In the genomic region with DNA sequence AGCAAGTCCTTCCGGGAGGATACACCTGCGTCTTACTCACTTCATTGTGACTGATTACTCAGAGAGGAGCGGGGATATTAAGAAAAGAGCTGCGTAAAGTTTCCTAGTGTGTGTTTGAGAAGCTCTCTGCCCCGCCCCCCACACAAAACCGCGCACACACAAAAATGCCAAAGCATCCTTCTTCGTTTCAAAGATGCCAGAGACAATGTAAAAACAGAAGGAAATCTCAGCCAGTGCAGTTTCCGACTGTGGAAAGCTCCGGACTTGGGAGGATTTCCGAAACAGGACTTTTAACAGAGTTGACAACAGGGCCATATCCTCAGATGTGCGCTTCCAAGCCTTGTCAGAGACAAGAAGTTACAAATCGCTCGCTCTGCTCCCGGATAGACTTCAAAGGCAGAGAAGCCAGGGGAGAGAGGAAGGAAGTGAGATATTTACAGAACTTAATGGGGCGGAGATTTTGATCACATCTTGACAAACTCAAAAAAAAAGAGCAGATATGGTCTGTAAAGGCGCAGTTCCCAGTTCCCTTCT, we compare ENCODE assay signal across 8 mouse cellular contexts. TPM values are rescaled to one million over a fixed set of nuclear protein-coding genes. Genes with fewer than 3 reads are reported as not detected.
DNase-seq lines count a peak whose midpoint lies in the region; ATAC-seq and TF ChIP-seq lines count a peak whose summit lies in the region.

No protein-coding gene starts in this region.

- DNase-seq in liver, adult 2 months (ENCODE audit: extremely low read depth, low read depth, low spot score): peak; percentile 19
- DNase-seq in liver: no peak
- peak; percentile 52 for DNase-seq in forebrain, embryonic 11.5 days (ENCODE audit: low spot score)
- DNase-seq in hindbrain, embryonic 10.5 days (ENCODE audit: low spot score): peak; percentile 51
- DNase-seq in cerebellum, adult 9-11 months: no peak

- no peak for ATAC-seq in forebrain, embryonic 11.5 days (replicated peaks; ENCODE audit: low FRiP score)
- ATAC-seq in limb, embryonic 13.5 days (ENCODE audit: low FRiP score, low read depth): no peak
- ATAC-seq in midbrain, embryonic 13.5 days: no peak
- no peak for ATAC-seq in stomach, embryonic 14.5 days (ENCODE audit: insufficient number of reproducible peaks, insufficient read depth, low FRiP score, low read depth)

- H3K27ac ChIP-seq in liver, adult 2 months (replicated peaks; ENCODE audit: insufficient read depth, low read depth, low read length): no peak overlapping the region
- H3K27ac ChIP-seq in forebrain, embryonic 11.5 days (ENCODE audit: low read depth, low read length): no peak overlapping the region
- H3K27ac ChIP-seq in hindbrain, embryonic 10.5 days: peak overlapping the region; percentile 86
- no peak overlapping the region for H3K27ac ChIP-seq in limb, embryonic 13.5 days
- H3K27ac ChIP-seq in midbrain, embryonic 13.5 days: peak overlapping the region; percentile 84
- H3K27ac ChIP-seq in stomach, embryonic 14.5 days (ENCODE audit: low read length): no peak overlapping the region

- no peak for TF ChIP-seq CTCF in liver, adult 2 months (IDR thresholded peaks at IDR 0.05; ENCODE audit: low read depth, low read length)

- no peaks in the 10 kb centered on the region for H3K4me1 ChIP-seq in liver, adult 2 months (ENCODE audit: control insufficient read depth, insufficient read depth, low read length)
- no peaks in the 10 kb centered on the region; the same call in 1 of the 2 replicates for H3K4me1 ChIP-seq in forebrain, embryonic 11.5 days (replicated peaks; ENCODE audit: control insufficient read depth, insufficient read depth, low read length)
- peaks cover 26% of the 10 kb centered on the region for H3K4me1 ChIP-seq in hindbrain, embryonic 10.5 days (replicated peaks)
- H3K4me1 ChIP-seq in limb, embryonic 13.5 days: peaks cover 13% of the 10 kb centered on the region; the same call in 1 of the 2 replicates
- H3K4me1 ChIP-seq in midbrain, embryonic 13.5 days (replicated peaks): peaks cover 17% of the 10 kb centered on the region; the same call in 1 of the 2 replicates
- no peaks in the 10 kb centered on the region for H3K4me1 ChIP-seq in stomach, embryonic 14.5 days (ENCODE audit: control insufficient read depth, insufficient read depth, low read length)

- no peaks in the 10 kb centered on the region for H3K79me2 ChIP-seq in liver, adult 2 months (ENCODE audit: control insufficient read depth, insufficient read depth, low read length)

- H3K9ac ChIP-seq in liver, adult 2 months (ENCODE audit: low read depth, low read length): no peak overlapping the region
- peak overlapping the region; percentile 63 for H3K9ac ChIP-seq in forebrain, embryonic 11.5 days (ENCODE audit: low read length)
- H3K9ac ChIP-seq in limb, embryonic 13.5 days: 0 out of 2 replicates have a peak overlapping the region, but pooled peaks have one; percentile 8
- peak overlapping the region; percentile 85 for H3K9ac ChIP-seq in midbrain, embryonic 13.5 days (replicated peaks)
- H3K9ac ChIP-seq in stomach, embryonic 14.5 days (replicated peaks; ENCODE audit: low read depth, low read length): no peak overlapping the region; the same call in 1 of the 2 replicates

- peak overlapping the region; percentile 76 for H3K4me2 ChIP-seq in forebrain, embryonic 11.5 days (ENCODE audit: low read depth, low read length, severe bottlenecking)
- peak overlapping the region; percentile 89 for H3K4me2 ChIP-seq in limb, embryonic 13.5 days (replicated peaks)
- H3K4me2 ChIP-seq in midbrain, embryonic 13.5 days (replicated peaks): peak overlapping the region; percentile 78
- peak overlapping the region; percentile 92 for H3K4me2 ChIP-seq in stomach, embryonic 14.5 days (replicated peaks; ENCODE audit: low read depth, low read length)

- H3K36me3 ChIP-seq in liver, adult 2 months (ENCODE audit: control insufficient read depth, insufficient read depth, low read length): no peaks in the 10 kb centered on the region
- H3K36me3 ChIP-seq in forebrain, embryonic 11.5 days (ENCODE audit: control insufficient read depth, insufficient read depth, low read length): no peaks in the 10 kb centered on the region
- no peaks in the 10 kb centered on the region for H3K36me3 ChIP-seq in hindbrain, embryonic 10.5 days
- H3K36me3 ChIP-seq in limb, embryonic 13.5 days: no peaks in the 10 kb centered on the region
- no peaks in the 10 kb centered on the region for H3K36me3 ChIP-seq in midbrain, embryonic 13.5 days
- no peaks in the 10 kb centered on the region for H3K36me3 ChIP-seq in stomach, embryonic 14.5 days (ENCODE audit: control insufficient read depth, insufficient read depth, low read length)

- H3K27me3 ChIP-seq in liver, adult 2 months (ENCODE audit: control insufficient read depth, insufficient read depth, low read length): 0 out of 2 replicates have a peak, but pooled peaks cover 3% of the 10 kb centered on the region
- H3K27me3 ChIP-seq in forebrain, embryonic 11.5 days (ENCODE audit: control insufficient read depth, insufficient read depth, low read length): no peaks in the 10 kb centered on the region
- 0 out of 2 replicates have a peak, but pooled peaks cover 3% of the 10 kb centered on the region for H3K27me3 ChIP-seq in hindbrain, embryonic 10.5 days (ENCODE audit: insufficient read depth, poor library complexity, severe bottlenecking)
- peaks cover 32% of the 10 kb centered on the region for H3K27me3 ChIP-seq in limb, embryonic 13.5 days
- no peaks in the 10 kb centered on the region for H3K27me3 ChIP-seq in midbrain, embryonic 13.5 days
- H3K27me3 ChIP-seq in stomach, embryonic 14.5 days (ENCODE audit: control insufficient read depth, insufficient read depth, low read length): no peaks in the 10 kb centered on the region

- no peak for TF ChIP-seq POLR2A in liver, adult 2 months (IDR thresholded peaks at IDR 0.05; ENCODE audit: extremely low read depth, insufficient read depth, low read length)

- peak overlapping the region; percentile 20; the same call in 1 of the 2 replicates for H3K4me3 ChIP-seq in liver, adult 2 months (ENCODE audit: insufficient read depth, low read depth, low read length)
- peak overlapping the region; percentile 46 for H3K4me3 ChIP-seq in forebrain, embryonic 11.5 days (ENCODE audit: low read depth, low read length)
- H3K4me3 ChIP-seq in hindbrain, embryonic 10.5 days: peak overlapping the region; percentile 68
- peak overlapping the region; percentile 58 for H3K4me3 ChIP-seq in limb, embryonic 13.5 days
- peak overlapping the region; percentile 79 for H3K4me3 ChIP-seq in midbrain, embryonic 13.5 days (replicated peaks)
- peak overlapping the region; percentile 49 for H3K4me3 ChIP-seq in stomach, embryonic 14.5 days (ENCODE audit: low read depth, low read length)

- 4% methylated on average over 17 of the region's 17 CpGs for WGBS in liver, adult 2 months
- WGBS in forebrain, embryonic 11.5 days: 3% methylated on average over 17 of the region's 17 CpGs
- WGBS in hindbrain, embryonic 10.5 days: 2% methylated on average over 17 of the region's 17 CpGs
- 2% methylated on average over 17 of the region's 17 CpGs for WGBS in limb, embryonic 13.5 days
- WGBS in midbrain, embryonic 13.5 days: 1% methylated on average over 17 of the region's 17 CpGs
- WGBS in stomach, embryonic 14.5 days: under 1% methylated on average over 17 of the region's 17 CpGs

- no peaks in the 10 kb centered on the region for H3K9me3 ChIP-seq in forebrain, embryonic 11.5 days (ENCODE audit: control insufficient read depth, low read length)
- H3K9me3 ChIP-seq in hindbrain, embryonic 10.5 days: no peaks in the 10 kb centered on the region
- no peaks in the 10 kb centered on the region for H3K9me3 ChIP-seq in limb, embryonic 13.5 days
- no peaks in the 10 kb centered on the region for H3K9me3 ChIP-seq in midbrain, embryonic 13.5 days
- no peaks in the 10 kb centered on the region for H3K9me3 ChIP-seq in stomach, embryonic 14.5 days (ENCODE audit: control insufficient read depth, low read depth, low read length)

RNA-seq across cellular contexts. Expression of a gene that starts 1.4 kb away (rescaled TPM):
- total RNA-seq in liver, adult 2 months (2014; rRNA removed): 1.6 TPM in 2 replicates
- 0.05 and 0.06 TPM in 2 replicates for polyA plus RNA-seq in liver, adult 2 months (2012; rRNA removed)
- 12.1 and 15.2 TPM in 2 replicates for polyA plus RNA-seq in forebrain, embryonic 11.5 days (2014; fragmentation: Nextera tagmentation; extraction: Ambion mirVana)
- 9.8 and 11.9 TPM in 2 replicates for polyA plus RNA-seq in hindbrain, embryonic 10.5 days (2016; fragmentation: Nextera tagmentation; extraction: Ambion mirVana)
- 3.3 and 4.1 TPM in 2 replicates for polyA plus RNA-seq in limb, embryonic 13.5 days (2015; fragmentation: Nextera tagmentation; extraction: Ambion mirVana)
- polyA plus RNA-seq in midbrain, embryonic 13.5 days (2015; fragmentation: Nextera tagmentation; extraction: Ambion mirVana): 34.0 and 35.2 TPM in 2 replicates
- 7.5 and 7.7 TPM in 2 replicates for polyA plus RNA-seq in stomach, embryonic 14.5 days (2014; fragmentation: Nextera tagmentation; extraction: Ambion mirVana)

Comparison
In these comparisons a context has a peak if more than half of its experiments do, and no peak if none do; other contexts are left out.
1. DNase-seq: peak in liver, adult 2 months (single experiment), forebrain, embryonic 11.5 days (single experiment) and hindbrain, embryonic 10.5 days (single experiment); none in liver (single experiment) and cerebellum, adult 9-11 months (single experiment).
2. H3K27ac ChIP-seq: peak in hindbrain, embryonic 10.5 days (single experiment) and midbrain, embryonic 13.5 days (single experiment); none in liver, adult 2 months (single experiment), forebrain, embryonic 11.5 days (single experiment), limb, embryonic 13.5 days (single experiment) and stomach, embryonic 14.5 days (single experiment).
3. H3K4me3 ChIP-seq: peak in every context shown above with its lines; median percentile 79 in midbrain, embryonic 13.5 days; 68 in hindbrain, embryonic 10.5 days; 58 in limb, embryonic 13.5 days; 49 in stomach, embryonic 14.5 days; 46 in forebrain, embryonic 11.5 days; 20 in liver, adult 2 months.
4. H3K9ac ChIP-seq: peak in forebrain, embryonic 11.5 days (single experiment), limb, embryonic 13.5 days (single experiment) and midbrain, embryonic 13.5 days (single experiment); none in liver, adult 2 months (single experiment) and stomach, embryonic 14.5 days (single experiment).
5. Peak in every context shown above with its lines, with median percentiles within 50 percentile points of each other: H3K4me2 ChIP-seq.